Mouse (Mus musculus) lung, postnatal 36 days (tissue): ENCODE data around the gene Olfr203.
"Not testable (repeated sequence)": the region's sequence is repeated elsewhere in the genome, so short reads cannot be mapped to it uniquely, and the experiment has no call there.

Experiments used
- DNase-seq: peaks from one replicate; pipeline ENCODE4 v3.0.0; 2022; ENCODE audit warnings: mixed read lengths

Olfr203 gene

DNA sequence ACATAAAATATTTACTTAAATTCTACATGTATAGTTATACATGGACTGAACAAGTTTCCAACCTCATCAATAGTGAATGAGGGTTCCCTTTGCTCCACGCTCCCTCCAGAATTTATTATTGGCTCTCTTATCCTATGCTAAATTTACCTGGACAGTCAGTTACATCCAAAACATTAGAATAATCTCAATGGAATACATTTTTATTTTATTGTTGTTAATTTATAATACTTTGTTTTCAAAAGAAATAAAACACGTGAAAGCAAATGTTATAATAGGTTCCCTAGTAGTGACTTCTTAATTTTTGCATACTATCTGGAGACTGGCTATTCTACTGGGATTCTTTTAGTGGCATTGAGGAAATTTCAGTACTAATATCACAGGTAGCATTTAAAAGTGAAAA is at the start of gene Olfr203:
Gene Olfr203 (plus strand): TSS at position 301 of the 400 bp plus-strand sequence.
- DNase-seq, result no peak

DNA sequence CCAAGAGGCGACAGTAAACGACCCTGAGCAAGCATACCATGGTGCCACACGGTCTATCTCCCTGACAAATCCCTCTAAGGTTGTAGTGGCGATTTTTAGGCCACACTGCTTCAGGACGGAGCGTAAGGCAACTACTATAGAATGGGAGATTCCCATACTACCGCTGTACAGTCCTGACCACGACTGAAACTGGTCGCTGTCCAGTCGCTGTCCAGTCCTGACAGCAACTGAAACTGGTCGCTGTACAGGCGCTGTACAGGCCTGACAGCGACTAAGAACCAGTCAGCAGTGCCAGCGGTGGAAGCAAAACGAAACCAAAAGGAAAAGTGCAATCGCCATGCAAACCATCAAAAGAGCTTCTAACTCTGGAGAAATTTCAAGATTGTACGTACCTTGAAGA is 49.0 kb upstream of the Olfr203 start:
- DNase-seq, result no peak

DNA sequence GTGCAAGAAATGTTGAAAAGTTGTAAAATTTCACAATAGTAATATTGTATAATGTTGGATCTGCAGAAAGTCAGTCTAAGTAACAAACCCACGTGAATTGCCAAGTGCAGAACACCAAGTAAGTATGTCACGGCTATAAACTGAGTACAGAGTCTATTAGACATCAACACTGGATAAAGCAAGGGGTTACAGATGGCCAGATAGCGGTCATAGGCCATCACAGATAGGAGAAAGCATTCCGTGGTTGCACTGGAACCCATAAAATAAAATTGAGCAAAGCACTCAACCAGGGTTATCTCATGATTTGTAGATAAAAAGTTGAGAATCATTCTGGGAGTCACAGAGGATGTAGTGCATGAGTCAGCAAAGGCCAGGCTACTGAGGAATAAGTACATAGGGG is 29.6 kb upstream of the Olfr203 start:
- DNase-seq, result not testable (repeated sequence)

DNA sequence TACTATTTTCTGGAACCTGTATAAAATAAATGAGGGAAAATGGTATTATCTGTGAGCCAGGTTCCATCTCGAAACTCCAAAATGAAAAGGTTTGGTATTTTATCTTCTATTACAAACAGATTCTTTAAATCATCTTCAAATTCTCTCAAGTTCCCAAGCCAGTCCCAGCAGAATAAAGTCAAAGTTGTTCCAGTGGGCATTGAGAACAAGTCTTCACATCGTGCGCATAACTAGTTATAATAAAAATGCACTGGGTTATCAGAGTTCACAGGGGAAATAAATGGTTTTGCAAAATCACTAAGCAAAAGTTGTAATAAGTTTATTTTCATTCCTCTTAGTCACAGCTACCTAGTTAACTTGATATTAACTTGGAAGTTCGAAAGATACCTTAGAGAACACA is 26.1 kb upstream of the Olfr203 start, which contains the start of gene Olfr201:
Gene Olfr201 (minus strand): TSS at position 101 of the 400 bp plus-strand sequence.
- DNase-seq, result not testable (repeated sequence)

DNA sequence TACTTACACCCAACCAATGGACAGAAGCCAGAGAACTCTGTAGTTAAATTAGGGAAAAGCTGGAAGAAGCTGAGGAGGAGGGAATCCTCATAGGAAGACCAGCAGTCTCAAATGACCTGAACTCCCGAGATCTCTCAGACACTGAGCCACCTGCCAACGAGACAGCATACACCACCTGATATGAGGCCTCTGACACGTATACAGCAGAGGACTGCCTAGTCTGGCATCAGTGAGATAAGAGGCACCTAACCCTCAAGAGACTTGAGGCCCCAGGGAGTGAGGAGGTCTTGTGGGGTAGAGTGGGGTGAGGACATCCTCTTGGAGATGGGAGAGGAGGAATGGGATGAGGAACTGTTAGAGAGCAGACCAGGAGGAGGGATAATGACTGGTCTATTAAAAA is 18.1 kb upstream of the Olfr203 start:
- no peak for DNase-seq

DNA sequence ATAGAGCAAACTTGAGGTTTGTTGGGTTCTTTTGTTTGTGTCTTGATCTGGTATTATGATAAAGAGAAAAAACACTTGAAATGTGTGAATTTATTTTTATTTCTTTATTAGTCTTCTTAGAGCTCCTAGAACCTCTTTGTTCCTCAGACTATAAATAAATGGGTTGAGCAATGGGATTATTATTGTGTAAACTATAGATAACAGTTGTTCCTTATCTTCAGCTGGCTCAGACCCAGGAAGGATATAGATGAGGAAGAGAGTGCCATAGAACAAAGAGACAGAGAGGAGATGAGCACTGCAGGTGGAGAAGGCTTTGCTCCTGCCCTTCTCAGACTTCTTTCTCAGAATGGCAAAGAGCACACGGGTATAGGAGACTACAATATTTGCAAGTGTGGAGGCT is 15.2 kb upstream of the Olfr203 start:
- no peak for DNase-seq

DNA sequence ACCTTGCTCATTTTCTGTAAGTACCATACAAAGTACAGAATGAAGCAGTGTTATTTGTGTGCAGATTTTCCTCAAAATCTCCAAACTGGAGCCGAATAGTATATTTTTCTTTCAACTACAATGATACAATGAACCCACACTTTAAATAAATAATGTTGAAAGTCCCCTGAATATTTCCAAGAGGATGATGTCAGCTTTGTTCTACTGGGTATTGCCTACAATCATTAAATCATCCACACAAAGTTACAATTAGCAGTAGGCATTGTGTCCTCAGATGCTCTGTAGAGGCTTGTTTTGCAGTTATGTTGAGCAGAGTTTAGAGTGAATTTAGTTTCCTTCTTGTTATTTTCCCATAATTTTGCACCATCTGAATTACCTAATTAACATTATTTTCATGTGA is 12.0 kb upstream of the Olfr203 start, which contains the start of gene Olfr202:
Gene Olfr202 (minus strand): TSS at position 101 of the 400 bp plus-strand sequence.
- no peak for DNase-seq

DNA sequence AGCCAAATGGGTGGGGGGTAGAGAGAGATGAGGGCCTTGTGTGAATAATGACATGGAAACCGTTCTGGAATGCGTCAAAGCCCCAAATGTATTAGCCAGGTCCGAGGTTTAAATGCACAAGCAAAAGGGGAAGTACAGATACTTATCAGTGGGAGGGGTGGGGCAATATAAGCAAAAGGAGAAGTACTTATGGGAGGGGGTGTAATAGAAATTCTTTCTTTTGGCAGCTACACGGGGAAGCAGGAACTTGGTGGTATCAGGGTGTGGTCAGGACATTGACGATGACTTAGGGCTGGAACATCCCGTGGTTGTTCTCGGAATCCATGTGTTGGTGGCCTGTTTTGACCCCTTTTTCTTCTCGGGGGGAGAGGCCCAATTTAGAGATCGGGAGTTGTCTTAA is 11.1 kb upstream of the Olfr203 start:
- DNase-seq, result not testable (repeated sequence)

DNA sequence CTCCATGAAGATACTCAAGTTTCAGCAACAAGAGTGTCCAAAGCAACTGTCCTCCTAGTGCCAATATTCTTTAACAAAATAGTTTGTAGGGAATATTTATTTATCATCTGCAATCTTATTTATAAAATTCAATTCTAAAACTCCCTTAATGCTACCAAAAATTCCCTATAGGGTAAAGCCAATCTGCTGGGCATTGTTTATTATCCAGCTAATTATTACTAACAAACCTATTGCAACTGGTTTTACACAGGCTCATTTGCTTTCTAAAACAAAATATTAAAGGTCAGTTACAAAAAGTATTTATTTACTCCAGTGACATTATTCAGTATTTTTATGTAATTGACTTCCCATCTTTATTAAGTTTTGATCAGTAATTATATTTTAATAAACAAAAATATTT is 19.5 kb downstream of the Olfr203 start, which contains the start of gene Olfr204:
Gene Olfr204 (minus strand): TSS at position 101 of the 400 bp plus-strand sequence.
- DNase-seq, result no peak

DNA sequence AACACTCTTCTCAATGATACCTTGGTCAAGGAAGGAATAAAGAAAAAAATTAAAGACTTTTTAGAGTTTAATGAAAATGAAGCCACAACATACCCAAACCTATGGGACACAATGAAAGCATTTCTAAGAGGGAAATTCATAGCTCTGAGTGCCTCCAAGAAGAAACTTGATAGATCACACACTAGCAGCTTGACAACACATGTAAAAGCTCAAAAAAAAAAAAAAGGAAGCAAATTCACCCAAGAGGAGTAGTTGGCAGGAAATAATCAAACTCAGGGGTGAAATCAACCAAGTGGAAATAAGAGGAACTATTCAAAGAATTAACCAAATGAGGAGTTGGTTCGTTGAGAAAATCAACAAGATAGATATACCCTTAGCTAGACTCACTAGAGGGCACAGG is 24.6 kb downstream of the Olfr203 start:
- DNase-seq, result not testable (repeated sequence)

DNA sequence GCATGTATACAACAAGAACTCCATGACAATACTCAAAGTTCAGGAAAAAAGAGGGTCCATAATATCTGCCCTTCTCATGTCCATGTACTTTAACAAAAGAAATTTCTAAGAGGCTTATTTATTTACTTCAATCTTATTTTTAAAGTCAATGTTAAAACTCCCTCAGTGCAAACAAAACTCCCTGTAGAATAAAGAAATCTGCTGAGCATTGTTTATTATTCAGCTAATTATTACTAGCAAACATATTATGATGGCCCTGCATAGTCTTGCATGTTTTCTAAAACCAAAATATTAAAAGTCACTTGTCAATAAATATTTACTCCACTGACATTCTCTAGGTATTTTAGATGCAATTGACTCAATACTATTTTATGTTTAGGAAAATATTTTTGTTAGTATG is 32.4 kb downstream of the Olfr203 start, which contains the start of gene Olfr205:
Gene Olfr205 (minus strand): TSS at position 101 of the 400 bp plus-strand sequence.
- DNase-seq, result no peak

DNA sequence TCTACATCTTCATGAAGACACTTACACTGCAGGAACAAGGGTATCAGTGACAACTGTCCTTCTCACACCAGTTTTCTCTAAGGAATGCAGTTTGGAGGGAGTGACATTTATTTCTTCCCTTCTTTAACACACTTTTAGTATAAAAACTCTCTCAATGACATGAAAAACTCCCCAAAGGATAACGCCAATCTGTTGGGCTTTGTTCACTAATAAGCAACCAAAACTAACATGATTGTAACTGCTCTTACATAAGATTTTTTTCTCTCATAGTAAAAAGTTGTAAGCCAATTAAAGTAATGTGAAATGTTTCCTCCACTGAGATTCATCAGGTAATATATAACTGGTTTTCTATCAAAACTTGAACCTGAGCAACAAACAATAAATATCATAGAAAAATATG is 50.5 kb downstream of the Olfr203 start, which contains the start of gene Olfr206:
Gene Olfr206 (minus strand): TSS at position 101 of the 400 bp plus-strand sequence.
- DNase-seq, result no peak
